Mouse (Mus musculus) heart, adult 2 months (tissue): Measurements from ENCODE around the gene Tmem26. TPM values are rescaled to one million over a fixed set of nuclear protein-coding genes. Genes with fewer than 3 reads are reported as not detected.

Experiments
- DNase-seq, 2 experiments: peaks; one replicate each; pipeline ENCODE4 v3.0.0; 2021
- H3K27ac ChIP-seq: fragments of 200-600 bp; 2 replicates; pipeline ENCODE4 v1.8.1; 2022
- H3K27me3 ChIP-seq: fragments of 200-500 bp; 2 replicates; pipeline ENCODE4 v1.6.1; 2012; ENCODE audit warnings: mild to moderate bottlenecking, low read length, inconsistent platforms, mixed read lengths; ENCODE audit not compliant: control insufficient read depth, insufficient read depth
- H3K36me3 ChIP-seq: fragments of 200-500 bp; 2 replicates; pipeline ENCODE4 v1.6.1; 2012; ENCODE audit warnings: low read length, inconsistent platforms; ENCODE audit not compliant: control insufficient read depth, insufficient read depth
- H3K4me1 ChIP-seq: fragments of 200-500 bp; 2 replicates; pipeline ENCODE4 v1.6.1; 2011; ENCODE audit warnings: low read length; ENCODE audit not compliant: control insufficient read depth, insufficient read depth
- H3K4me3 ChIP-seq: fragments of 200-600 bp; 2 replicates; pipeline ENCODE4 v1.8.1; 2022
- H3K79me2 ChIP-seq: fragments of 200-500 bp; replicated peaks from 2 replicates; pipeline ENCODE4 v1.6.1; 2012; ENCODE audit warnings: mild to moderate bottlenecking, inconsistent platforms, low read length, moderate library complexity, mixed read lengths; ENCODE audit not compliant: control insufficient read depth, insufficient read depth
- H3K9ac ChIP-seq: fragments of 200-500 bp; 2 replicates; pipeline ENCODE4 v1.6.1; 2012; ENCODE audit warnings: low read depth, mild to moderate bottlenecking, control low read depth, inconsistent platforms, low read length, mixed read lengths
- CTCF ChIP-seq: fragments of 200-600 bp; IDR thresholded peaks from 2 replicates; pipeline ENCODE4 v1.8.1; 2022; ENCODE audit warnings: antibody characterized with exemption, mild to moderate bottlenecking, moderate library complexity
- EP300 ChIP-seq: fragments of 200-500 bp; IDR thresholded peaks from 2 replicates; pipeline ENCODE4 v1.6.1; 2011; ENCODE audit warnings: low read depth, low read length, control low read depth; ENCODE audit not compliant: insufficient read depth
- POLR2A ChIP-seq: fragments of 200-500 bp; IDR thresholded peaks from 2 replicates; pipeline ENCODE4 v1.6.1; 2011; ENCODE audit warnings: mild to moderate bottlenecking, low read depth, low read length, control low read depth; ENCODE audit not compliant: insufficient read depth
- WGBS: fragments of 180-500 bp; shearing (Covaris S2); methylation state at CpG from one replicate; pipeline ENCODE4 v1.1.7; 2018; 5-methylcytosine and 5-hydroxymethylcytosine counted together
- intact Hi-C: fragments of 180-260 bp; cut with DNase I; formaldehyde crosslinking; loops from one replicate; pipeline ENCODE4 v1.15.1; 2025
- polyA plus RNA-seq: library from polyadenylated mRNA; depleted of rRNA; stranded (reverse); fragments of >200 nt; gene quantifications from 2 replicates; pipeline ENCODE4 v1.2.3, GENCODE M21; 2012
- total RNA-seq, 2 experiments: library from RNA; stranded (reverse); gene quantifications; 2 replicates each; pipeline ENCODE4 v1.2.3; 2021

Tmem26 gene
- total and polyA plus RNA-seq, 3 experiments: 0.20 to 0.39 (median 0.37) TPM

GRCm38 (mm10) chr10:68695760-68696336, 27.6 kb upstream of the Tmem26 start:
- Histone ChIP-seq H3K79me2 (no peaks in the 10 kb centered on the region), H3K9ac (no peak overlapping the region), H3K27ac (no peak overlapping the region), H3K36me3 (no peaks in the 10 kb centered on the region), H3K4me3 (no peak overlapping the region), H3K4me1 (no peaks in the 10 kb centered on the region), H3K27me3 (no peaks in the 10 kb centered on the region)
- TF ChIP-seq EP300 (no peak), POLR2A (no peak), CTCF (no peak)
- intact Hi-C loops: no loop called here
- DNase-seq: no peak

- WGBS: 58% methylated on average over 2 of the region's 2 CpGs
- TF ChIP-seq EP300 (no peak), POLR2A (no peak), CTCF (no peak)
Measured at GRCm38 (mm10) chr10:68704268-68704667, 19.2 kb upstream of the Tmem26 start.

GRCm38 (mm10) chr10:68705471-68706036, 17.9 kb upstream of the Tmem26 start:
- Histone ChIP-seq H3K4me1 (no peaks in the 10 kb centered on the region), H3K27me3 (peaks cover 1% of the 10 kb centered on the region; the same call in 1 of the 2 replicates), H3K9ac (no peak overlapping the region), H3K4me3 (no peak overlapping the region), H3K79me2 (no peaks in the 10 kb centered on the region), H3K27ac (no peak overlapping the region), H3K36me3 (no peaks in the 10 kb centered on the region)
- TF ChIP-seq EP300 (no peak), CTCF (no peak), POLR2A (no peak)
- DNase-seq: no peak
- intact Hi-C loops: no loop called here
- WGBS: 73% methylated on average over 4 of the region's 4 CpGs

More at GRCm38 (mm10) chr10:68704268-68704667, 19.2 kb upstream of the Tmem26 start:
- intact Hi-C loops: no loop called here
- Histone ChIP-seq H3K79me2 (no peaks in the 10 kb centered on the region), H3K27ac (no peak overlapping the region), H3K9ac (no peak overlapping the region), H3K4me1 (no peaks in the 10 kb centered on the region), H3K36me3 (no peaks in the 10 kb centered on the region), H3K4me3 (no peak overlapping the region), H3K27me3 (peaks cover 1% of the 10 kb centered on the region; the same call in 1 of the 2 replicates)
- no peak for DNase-seq

DNA sequence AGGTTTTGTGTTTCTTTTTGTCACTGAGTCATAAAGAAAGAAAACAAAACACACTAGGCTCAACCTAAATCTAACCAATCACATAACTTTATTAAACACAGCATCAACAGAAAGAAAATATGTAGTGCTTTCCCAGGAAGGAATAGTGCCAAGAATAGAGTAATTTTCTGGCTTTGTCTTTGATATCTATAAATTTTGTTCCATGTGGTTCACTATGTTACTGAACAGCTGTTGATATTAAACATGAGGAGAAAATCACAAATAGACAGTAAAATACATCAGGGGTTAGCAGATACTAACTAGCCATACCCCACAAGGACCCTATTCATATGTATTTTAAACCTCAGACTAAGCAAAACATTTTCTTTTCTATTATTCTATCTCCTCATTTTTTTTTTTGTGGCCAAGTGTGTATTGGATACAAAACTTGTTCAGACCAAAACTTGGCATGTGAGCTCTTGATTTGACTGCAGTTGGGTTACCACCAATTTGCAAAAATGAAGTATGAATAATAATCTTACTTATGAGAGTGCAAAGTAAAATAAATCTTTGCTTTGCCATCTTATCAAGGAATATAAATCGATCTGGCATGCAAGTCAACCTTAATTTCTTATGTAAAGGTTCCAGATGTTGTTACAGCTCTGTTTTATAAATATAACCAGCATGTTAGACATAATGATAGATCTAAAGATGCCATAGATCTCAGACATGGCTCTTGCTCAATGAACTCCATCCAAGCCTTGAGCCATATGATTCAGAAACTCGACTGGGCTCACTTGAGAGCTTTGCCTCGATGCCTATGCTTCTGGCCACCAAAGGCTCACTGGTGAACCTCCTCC, 16.2 kb upstream of the Tmem26 start:
- intact Hi-C loops: no loop called here
- DNase-seq: no peak
- Histone ChIP-seq H3K27me3 (peaks cover 1% of the 10 kb centered on the region; the same call in 1 of the 2 replicates), H3K27ac (no peak overlapping the region), H3K4me3 (no peak overlapping the region), H3K36me3 (no peaks in the 10 kb centered on the region), H3K79me2 (no peaks in the 10 kb centered on the region), H3K9ac (no peak overlapping the region), H3K4me1 (no peaks in the 10 kb centered on the region)
- WGBS: 68% methylated on average over 3 of the region's 3 CpGs
- TF ChIP-seq CTCF (no peak), POLR2A (no peak), EP300 (no peak)

- Histone ChIP-seq H3K27me3 (no peaks in the 10 kb centered on the region), H3K36me3 (no peaks in the 10 kb centered on the region), H3K4me1 (no peaks in the 10 kb centered on the region), H3K79me2 (no peaks in the 10 kb centered on the region), H3K4me3 (no peak overlapping the region), H3K9ac (no peak overlapping the region), H3K27ac (no peak overlapping the region)
- WGBS: 61% methylated on average over 2 of the region's 2 CpGs
- intact Hi-C loops: no loop called here
- TF ChIP-seq EP300: no peak
- TF ChIP-seq POLR2A: no peak
- TF ChIP-seq CTCF: no peak
- DNase-seq: no peak
Measured at GRCm38 (mm10) chr10:68712926-68713325, 10.5 kb upstream of the Tmem26 start.

DNA sequence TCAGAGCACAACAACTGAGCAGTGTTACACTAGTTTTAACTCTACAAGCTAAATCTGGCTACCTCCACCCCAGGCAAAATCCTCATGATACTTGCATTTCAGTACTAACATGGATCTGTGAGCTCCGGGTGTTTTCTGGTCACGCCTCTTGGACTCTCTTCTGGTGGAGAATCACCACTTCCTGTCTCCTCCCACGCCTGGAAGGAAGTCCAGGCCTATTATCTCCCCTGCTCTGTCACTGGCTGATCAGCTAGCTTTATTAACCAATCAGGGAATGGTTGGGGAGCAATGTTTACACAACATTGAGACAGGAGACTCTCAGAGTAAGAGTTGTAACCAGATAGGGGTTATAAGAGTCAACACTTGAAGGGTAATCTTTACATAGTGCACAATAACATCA, 9.1 kb upstream of the Tmem26 start:
- no peaks in the 10 kb centered on the region for H3K79me2 ChIP-seq
- no peak overlapping the region for H3K9ac ChIP-seq
- H3K36me3 ChIP-seq: no peaks in the 10 kb centered on the region
- intact Hi-C loops: no loop called here
- no peaks in the 10 kb centered on the region for H3K27me3 ChIP-seq
- no peak for DNase-seq
- H3K4me1 ChIP-seq: no peaks in the 10 kb centered on the region
- H3K27ac ChIP-seq: no peak overlapping the region
- TF ChIP-seq CTCF: no peak
- TF ChIP-seq POLR2A: no peak
- TF ChIP-seq EP300: no peak
- no peak overlapping the region for H3K4me3 ChIP-seq
- 50% methylated on average over 3 of the region's 3 CpGs for WGBS
